In the genomic region with DNA sequence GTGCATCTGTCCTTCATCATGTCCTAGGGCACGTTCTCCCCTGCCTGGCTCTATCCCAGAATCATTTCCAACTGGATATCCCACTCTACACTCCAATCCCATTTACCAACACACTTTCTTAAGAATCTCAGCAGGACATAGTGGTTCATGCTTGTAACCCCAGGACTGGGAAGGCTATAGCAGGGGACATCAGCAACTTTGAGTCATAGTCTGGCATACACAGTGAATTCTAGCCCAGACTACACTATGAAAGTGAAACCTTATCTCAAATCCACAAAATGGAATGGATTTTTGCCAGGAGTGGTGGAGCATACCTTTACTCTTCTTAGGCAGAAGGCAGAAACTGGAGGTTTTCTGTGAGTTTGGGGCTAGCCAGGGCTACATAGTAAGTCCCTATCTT, we compare ENCODE assay signal across 26 mouse cellular contexts. TPM values are rescaled to one million over a fixed set of nuclear protein-coding genes. Genes with fewer than 3 reads are reported as not detected.
A peak's percentile ranks its signal among the peaks of the same experiment; 100 is the strongest.
DNase-seq lines count a peak whose midpoint lies in the region; ATAC-seq lines count a peak whose summit lies in the region.
"Had no signal": no experiment of that assay in that cellular context is flagged by ENCODE, and none has a peak within 500 bp of the region (broad histone marks: within the 10 kb centered on the region; RNA-seq: fewer than 3 reads in every experiment).

No protein-coding gene starts in this region.

- peak; percentile 37 for DNase-seq in adrenal gland, adult 2 months
- DNase-seq in adrenal gland, adult 8-10 months, result no peak
- DNase-seq in lung, postnatal 14 days, result no peak
- DNase-seq in 3T3-L1 (ENCODE audit: low read depth, low spot score), result peak; percentile 67
- DNase-seq in forebrain, embryonic 10.5 days (ENCODE audit: extremely low spot score, low spot score), result no peak
- DNase-seq: adrenal gland, postnatal 10 days; adrenal gland, postnatal 36 days; cerebellum, adult 18-20 months; cerebellum, adult 9-10 months; cerebellum, postnatal 14 days; forebrain, postnatal 0 days; gastrocnemius, adult 2 months; gastrocnemius, postnatal 14 days; heart, adult 18-20 months; heart, postnatal 10 days; heart, postnatal 4 days had no signal

- 63% methylated on average over 1 of the region's 1 CpGs for WGBS in lung, embryonic 16.5 days
- WGBS in forebrain, embryonic 10.5 days, result 88% methylated on average over 1 of the region's 1 CpGs

- H3K9ac ChIP-seq in lung, embryonic 16.5 days (ENCODE audit: low read length), result no peak overlapping the region
- H3K9ac ChIP-seq: forebrain, postnatal 0 days; heart, embryonic 12.5 days; heart, embryonic 15.5 days; hindbrain, embryonic 14.5 days had no signal

- H3K4me1 ChIP-seq in lung, embryonic 16.5 days (replicated peaks; ENCODE audit: control insufficient read depth, insufficient read depth, low read length), result no peaks in the 10 kb centered on the region
- H3K4me1 ChIP-seq in forebrain, embryonic 10.5 days, result no peaks in the 10 kb centered on the region
- H3K4me1 ChIP-seq: heart, embryonic 12.5 days; heart, embryonic 15.5 days had no signal

- no peak overlapping the region for H3K4me3 ChIP-seq in lung, embryonic 16.5 days (ENCODE audit: low read length)
- H3K4me3 ChIP-seq in forebrain, embryonic 10.5 days, result no peak overlapping the region
- H3K4me3 ChIP-seq: gastrocnemius, adult 2 months; heart, embryonic 12.5 days; heart, embryonic 15.5 days had no signal

- H3K4me2 ChIP-seq in lung, embryonic 16.5 days (ENCODE audit: low read depth, low read length), result no peak overlapping the region
- H3K4me2 ChIP-seq: heart, embryonic 12.5 days; heart, embryonic 15.5 days; hindbrain, embryonic 14.5 days had no signal

- 0 out of 2 replicates have a peak, but pooled peaks have one; percentile 12 for ATAC-seq in lung, embryonic 16.5 days (ENCODE audit: low read depth)
- ATAC-seq: activated CD4-positive, CD25-positive, alpha-beta regulatory T cell, adult 4 months; CD4-positive, CD25-positive, alpha-beta regulatory T cell, adult 4 months; forebrain, embryonic 14.5 days; forebrain, postnatal 0 days; hindbrain, postnatal 0 days; inflammation-experienced regulatory T-cells, adult 6 months; intestine, embryonic 16.5 days had no signal

- no peak overlapping the region for H3K27ac ChIP-seq in lung, embryonic 16.5 days (ENCODE audit: low read length)
- no peak overlapping the region for H3K27ac ChIP-seq in forebrain, embryonic 10.5 days
- H3K27ac ChIP-seq: gastrocnemius, adult 2 months; heart, embryonic 15.5 days; hindbrain, embryonic 14.5 days; hindbrain, postnatal 0 days had no signal

- no peaks in the 10 kb centered on the region for H3K9me3 ChIP-seq in lung, embryonic 16.5 days (ENCODE audit: control insufficient read depth, low read length)
- H3K9me3 ChIP-seq in forebrain, embryonic 10.5 days, result no peaks in the 10 kb centered on the region
- H3K9me3 ChIP-seq: heart, embryonic 12.5 days; heart, embryonic 15.5 days had no signal

- H3K27me3 ChIP-seq in lung, embryonic 16.5 days (ENCODE audit: control insufficient read depth, insufficient read depth, low read depth, low read length), result no peaks in the 10 kb centered on the region
- H3K27me3 ChIP-seq in forebrain, embryonic 10.5 days (ENCODE audit: poor library complexity, severe bottlenecking), result no peaks in the 10 kb centered on the region
- H3K27me3 ChIP-seq: heart, embryonic 12.5 days; heart, embryonic 15.5 days had no signal

- H3K36me3 ChIP-seq in lung, embryonic 16.5 days (ENCODE audit: control insufficient read depth, insufficient read depth, low read length), result no peaks in the 10 kb centered on the region
- H3K36me3 ChIP-seq in forebrain, embryonic 10.5 days (replicated peaks), result no peaks in the 10 kb centered on the region
- H3K36me3 ChIP-seq: heart, embryonic 12.5 days; heart, embryonic 15.5 days had no signal

RNA-seq across cellular contexts. Expression of gene Pank1, which starts 12.3 kb away (rescaled TPM):
- total RNA-seq in adrenal gland, adult 2 months (2021), result 10 to 100 TPM; 64.5 to 83.6 TPM
- polyA plus RNA-seq in adrenal gland, adult 2 months (2012; rRNA removed), result 4.7 and 6.1 TPM in 2 replicates
- 10 to 100 TPM; 39.0 to 70.9 (median 46.7) TPM for total RNA-seq in adrenal gland, adult 8-10 months (2022)
- 7.0 and 7.5 TPM in 2 replicates for polyA plus RNA-seq in lung, embryonic 16.5 days (2015; fragmentation: Nextera tagmentation; extraction: Ambion mirVana)
- 7.3 TPM in 2 replicates for polyA plus RNA-seq in forebrain, embryonic 10.5 days (2016; fragmentation: Nextera tagmentation; extraction: Ambion mirVana)

RNA-seq across cellular contexts. Expression of gene Kif20b, which starts 30.6 kb away (rescaled TPM):
- 1 to 10 TPM; 1.4 to 2.9 TPM for total RNA-seq in adrenal gland, adult 2 months (2021)
- not detected in 2 replicates for polyA plus RNA-seq in adrenal gland, adult 2 months (2012; rRNA removed)
- 1 to 10 TPM; 2.0 to 3.5 (median 2.6) TPM for total RNA-seq in adrenal gland, adult 8-10 months (2022)
- polyA plus RNA-seq in lung, embryonic 16.5 days (2015; fragmentation: Nextera tagmentation; extraction: Ambion mirVana), result 77.2 and 85.7 TPM in 2 replicates
- 92.3 and 92.7 TPM in 2 replicates for polyA plus RNA-seq in forebrain, embryonic 10.5 days (2016; fragmentation: Nextera tagmentation; extraction: Ambion mirVana)

Comparison
In these comparisons a context has a peak if more than half of its experiments do, and no peak if none do; other contexts are left out.
1. DNase-seq: peak in adrenal gland, adult 2 months (single experiment) and 3T3-L1 (single experiment); none in adrenal gland, adult 8-10 months (single experiment), lung, postnatal 14 days (single experiment) and forebrain, embryonic 10.5 days (single experiment).
2. RNA of gene Kif20b, which starts 30.6 kb away (polyA plus RNA-seq): 92.3 to 92.7 TPM in forebrain, embryonic 10.5 days and 77.2 to 85.7 TPM in lung, embryonic 16.5 days; not detected in adrenal gland, adult 2 months; every median in the first group is over 10 times any median in the second.